In the genomic region with DNA sequence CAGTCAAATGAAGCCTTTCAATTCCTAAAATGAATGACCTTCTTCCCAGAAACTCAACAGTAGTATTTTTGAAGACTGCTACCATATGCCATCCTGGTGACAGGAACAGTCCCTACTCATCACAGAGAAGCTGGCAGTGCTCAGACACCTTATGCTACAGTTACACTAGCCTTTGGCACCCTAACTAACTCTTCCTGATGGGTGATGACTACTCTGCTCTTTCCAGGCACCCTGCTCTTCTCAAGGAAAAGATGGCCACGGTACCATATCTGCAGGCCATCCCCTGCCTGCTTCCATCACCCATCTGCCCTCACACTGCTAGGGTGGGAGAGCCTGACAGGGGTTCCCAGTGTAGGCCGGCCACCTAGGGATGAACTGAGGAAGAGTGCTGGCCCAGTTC, we compare ENCODE assay signal across 20 mouse cellular contexts. TPM values are rescaled to one million over a fixed set of nuclear protein-coding genes. Genes with fewer than 3 reads are reported as not detected.
A peak's percentile ranks its signal among the peaks of the same experiment; 100 is the strongest.
DNase-seq lines count a peak whose midpoint lies in the region; ATAC-seq and TF ChIP-seq lines count a peak whose summit lies in the region.
"Had no signal": no experiment of that assay in that cellular context is flagged by ENCODE, and none has a peak within 500 bp of the region (broad histone marks: within the 10 kb centered on the region; RNA-seq: fewer than 3 reads in every experiment).

No protein-coding gene starts in this region.

- H3K9ac ChIP-seq in liver, embryonic 11.5 days (ENCODE audit: low read depth, low read length), result no peak overlapping the region
- H3K9ac ChIP-seq: embryonic facial prominence, embryonic 12.5 days; forebrain, embryonic 12.5 days; forebrain, postnatal 0 days; heart, embryonic 13.5 days; hindbrain, embryonic 15.5 days had no signal

- no peak for ATAC-seq in liver, embryonic 11.5 days (replicated peaks; ENCODE audit: low FRiP score)
- ATAC-seq: forebrain, postnatal 0 days; intestine, embryonic 16.5 days had no signal

- no peaks in the 10 kb centered on the region for H3K36me3 ChIP-seq in liver, embryonic 11.5 days (ENCODE audit: control insufficient read depth, insufficient read depth, low read length)
- H3K36me3 ChIP-seq: forebrain, embryonic 12.5 days; hindbrain, embryonic 15.5 days had no signal

- no peaks in the 10 kb centered on the region for H3K9me3 ChIP-seq in liver, embryonic 11.5 days (ENCODE audit: control insufficient read depth, low read length)
- H3K9me3 ChIP-seq: embryonic facial prominence, embryonic 12.5 days; forebrain, embryonic 12.5 days; heart, embryonic 13.5 days; hindbrain, embryonic 15.5 days had no signal

- 69% methylated on average over 2 of the region's 2 CpGs for WGBS in liver, embryonic 11.5 days

- no peak overlapping the region for H3K4me2 ChIP-seq in liver, embryonic 11.5 days
- H3K4me2 ChIP-seq: embryonic facial prominence, embryonic 12.5 days; forebrain, embryonic 12.5 days; heart, embryonic 13.5 days; hindbrain, embryonic 15.5 days had no signal

- no peak overlapping the region; the same call in 1 of the 2 replicates for H3K27ac ChIP-seq in layer of hippocampus, adult 2 months
- H3K27ac ChIP-seq in liver, embryonic 11.5 days (ENCODE audit: low read depth, low read length), result no peak overlapping the region
- H3K27ac ChIP-seq: embryonic facial prominence, embryonic 12.5 days; forebrain, embryonic 12.5 days; gastrocnemius, adult 2 months; heart, embryonic 13.5 days; hindbrain, embryonic 15.5 days had no signal

- TF ChIP-seq CTCF in layer of hippocampus, adult 2 months (conservative IDR thresholded peaks at IDR 0.05), result no peak

- no peak overlapping the region for H3K4me3 ChIP-seq in layer of hippocampus, adult 2 months
- H3K4me3 ChIP-seq in liver, embryonic 11.5 days (ENCODE audit: low read depth, low read length), result no peak overlapping the region
- H3K4me3 ChIP-seq: embryonic facial prominence, embryonic 12.5 days; forebrain, embryonic 12.5 days; gastrocnemius, adult 2 months; heart, embryonic 13.5 days; hindbrain, embryonic 15.5 days had no signal

- H3K4me1 ChIP-seq in liver, embryonic 11.5 days (replicated peaks; ENCODE audit: control insufficient read depth, insufficient read depth, low read length), result no peaks in the 10 kb centered on the region

- DNase-seq in layer of hippocampus, adult 2 months (ENCODE audit: low spot score in 2 of 2), result peak; percentile 2 to 21
- DNase-seq in layer of hippocampus, adult 9-10 months (ENCODE audit: low spot score), result no peak
- DNase-seq in cerebellum, adult 11 months, result peak; percentile 24
- peak; percentile 51 to 61 for DNase-seq in cerebellum, adult 18-20 months
- peak; percentile 50 for DNase-seq in cerebellum, adult 9-11 months
- DNase-seq in embryo, embryonic 9.5 days (ENCODE audit: extremely low spot score), result no peak
- DNase-seq in liver, embryonic 11.5 days (ENCODE audit: low spot score), result no peak
- DNase-seq in frontal cortex, postnatal 14 days (ENCODE audit: low spot score in 2 of 2), result no peak
- DNase-seq: adrenal gland, adult 8-10 months; embryo, embryonic 11 days; forebrain, postnatal 0 days; gastrocnemius, adult 2 months; gastrocnemius, postnatal 36 days; heart, postnatal 36 days; kidney, adult 2 months had no signal

- H3K27me3 ChIP-seq in liver, embryonic 11.5 days (replicated peaks; ENCODE audit: control insufficient read depth, insufficient read depth, low read length), result no peaks in the 10 kb centered on the region
- H3K27me3 ChIP-seq: embryonic facial prominence, embryonic 12.5 days; forebrain, embryonic 12.5 days; heart, embryonic 13.5 days; hindbrain, embryonic 15.5 days had no signal

RNA-seq across cellular contexts. Expression of gene Myof, which starts 53.4 kb away (rescaled TPM):
- 1 to 10 TPM; 4.3 to 5.0 TPM for total RNA-seq in layer of hippocampus, adult 2 months (2021)
- polyA plus RNA-seq in liver, embryonic 11.5 days (2014; fragmentation: Nextera tagmentation; extraction: Ambion mirVana), result 3.0 and 4.4 TPM in 2 replicates

Comparison
In these comparisons a context has a peak if more than half of its experiments do, and no peak if none do; other contexts are left out.
1. DNase-seq: peak in layer of hippocampus, adult 2 months (2 of 2), cerebellum, adult 11 months (single experiment), cerebellum, adult 18-20 months (2 of 2) and cerebellum, adult 9-11 months (single experiment); none in layer of hippocampus, adult 9-10 months (single experiment), embryo, embryonic 9.5 days (single experiment), liver, embryonic 11.5 days (single experiment) and frontal cortex, postnatal 14 days (0 of 2).